Mouse (Mus musculus) hindbrain, embryonic 11.5 days (tissue): ENCODE data around the gene Scube1. TPM values are rescaled to one million over a fixed set of nuclear protein-coding genes. Genes with fewer than 3 reads are reported as not detected.
A peak's percentile ranks its signal among the peaks of the same experiment; 100 is the strongest.

Source experiments
- ATAC-seq: fragments of 200-750 bp; cut with Nextera tagmentation; 2 replicates; pipeline ENCODE4 v1.8.0; 2017; ENCODE audit warnings: mild to moderate bottlenecking, moderate TSS enrichment, moderate library complexity; ENCODE audit not compliant: low FRiP score
- DNase-seq: peaks from one replicate; pipeline ENCODE4 v3.0.0-alpha.2; 2015; ENCODE audit warnings: low spot score
- H3K27ac ChIP-seq: fragments of 300-500 bp; sonication (generic); 2 replicates; pipeline ENCODE4 v1.5.1; 2014; ENCODE audit warnings: mild to moderate bottlenecking, low read depth, low read length
- H3K27me3 ChIP-seq: fragments of 300-500 bp; sonication (generic); 2 replicates; pipeline ENCODE4 v1.6.1; 2014; ENCODE audit warnings: mild to moderate bottlenecking, low read length, moderate library complexity, mixed read lengths; ENCODE audit not compliant: control insufficient read depth, insufficient read depth
- H3K36me3 ChIP-seq: fragments of 300-500 bp; sonication (generic); 2 replicates; pipeline ENCODE4 v1.6.1; 2014; ENCODE audit warnings: mild to moderate bottlenecking, low read length, moderate library complexity, mixed read lengths; ENCODE audit not compliant: control insufficient read depth, insufficient read depth
- H3K4me1 ChIP-seq: fragments of 300-500 bp; sonication (generic); replicated peaks from 2 replicates; pipeline ENCODE4 v1.6.1; 2014; ENCODE audit warnings: low read length, mixed read lengths; ENCODE audit not compliant: control insufficient read depth, insufficient read depth
- H3K4me2 ChIP-seq: fragments of 300-500 bp; sonication (generic); replicated peaks from 2 replicates; pipeline ENCODE4 v1.6.1; 2014; ENCODE audit warnings: mild to moderate bottlenecking, low read depth, low read length
- H3K4me3 ChIP-seq: fragments of 300-500 bp; sonication (generic); 2 replicates; pipeline ENCODE4 v1.5.1; 2014; ENCODE audit warnings: low read depth, low read length
- H3K9ac ChIP-seq: fragments of 300-500 bp; sonication (generic); 2 replicates; pipeline ENCODE4 v1.6.1; 2014; ENCODE audit warnings: low read depth, low read length
- H3K9me3 ChIP-seq: fragments of 300-500 bp; sonication (generic); 2 replicates; pipeline ENCODE4 v1.6.1; 2016; ENCODE audit warnings: low read length; ENCODE audit not compliant: control insufficient read depth
- WGBS: fragments of 180-500 bp; shearing (Covaris S2); extraction: QIAGEN DNeasy Blood & Tissue Kit; methylation state at CpG from one replicate; pipeline ENCODE4 v1.1.7; 2014; 5-methylcytosine and 5-hydroxymethylcytosine counted together
- polyA plus RNA-seq: library from polyadenylated mRNA; unstranded; fragments of >200 nt; fragmentation: Nextera tagmentation; extraction: Ambion mirVana; gene quantifications from 2 replicates; pipeline ENCODE4 v1.2.1, GENCODE M21; 2014

Scube1 gene
- polyA plus RNA-seq: 30.7 and 32.8 TPM in 2 replicates

DNA sequence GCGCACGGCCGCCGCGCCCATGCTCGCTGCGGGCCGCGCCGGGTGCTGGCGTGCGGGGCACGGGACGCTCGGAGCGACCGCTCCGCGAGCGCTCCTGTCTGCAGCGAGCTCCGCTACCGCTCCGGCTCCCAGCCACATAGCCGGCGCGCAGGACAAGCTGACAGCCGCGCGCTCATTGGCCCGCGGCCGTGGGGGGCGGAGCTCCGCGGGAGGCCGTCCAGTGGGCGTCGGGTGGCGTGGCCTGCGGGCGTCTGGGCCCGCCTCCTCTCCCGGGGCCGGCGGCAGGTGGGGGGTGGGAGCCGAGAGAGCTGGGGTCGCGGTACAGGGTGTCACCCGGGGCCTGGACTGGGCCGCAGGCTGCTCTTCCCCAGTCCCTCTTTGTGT, at the start of gene Scube1:
Gene Scube1 (minus strand): TSS at position 136 of the 384 bp plus-strand sequence.
- H3K27me3 ChIP-seq: no peaks in the 10 kb centered on the region
- peak within 1 kb of the TSS; percentile 81 for H3K9ac ChIP-seq
- under 1% methylated on average over 43 of the region's 51 CpGs for WGBS
- H3K9me3 ChIP-seq: no peaks in the 10 kb centered on the region
- H3K36me3 ChIP-seq: no peaks in the 10 kb centered on the region
- peaks cover 11% of the 10 kb centered on the region for H3K4me1 ChIP-seq
- peak within 1 kb of the TSS; percentile 80 for H3K4me3 ChIP-seq
- peak within 1 kb of the TSS; percentile 79 for H3K27ac ChIP-seq
- ATAC-seq (peak; percentile 94), DNase-seq (peak; percentile 93)
- peak within 1 kb of the TSS; percentile 86 for H3K4me2 ChIP-seq

DNA sequence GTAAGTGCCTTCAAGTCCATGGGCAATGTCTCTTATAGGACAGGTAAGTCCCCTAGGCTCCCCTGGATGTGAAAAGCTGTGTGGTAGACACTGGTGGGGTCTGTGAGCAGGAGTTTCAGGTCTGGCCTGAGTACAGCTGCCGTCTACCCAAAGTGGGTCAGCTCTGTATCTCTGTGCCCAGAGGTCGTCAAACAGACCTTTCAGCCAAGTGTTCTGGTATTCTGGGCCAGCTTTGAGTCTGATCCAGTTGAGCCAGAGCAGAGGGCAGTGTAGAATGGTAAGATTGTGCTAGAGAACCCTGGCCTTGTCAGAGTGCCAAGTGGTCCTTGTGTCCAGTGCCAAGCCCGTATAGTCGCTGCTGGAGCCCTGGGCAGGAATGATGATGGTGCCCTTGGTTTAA, 48.1 kb upstream of the Scube1 start:
- Histone ChIP-seq H3K9me3 (no peaks in the 10 kb centered on the region), H3K4me3 (no peak overlapping the region), H3K4me1 (no peaks in the 10 kb centered on the region), H3K4me2 (no peak overlapping the region), H3K27ac (no peak overlapping the region), H3K27me3 (no peaks in the 10 kb centered on the region), H3K9ac (no peak overlapping the region), H3K36me3 (no peaks in the 10 kb centered on the region)
- DNase-seq (no peak), ATAC-seq (no peak)
- WGBS: 88% methylated on average over 4 of the region's 4 CpGs

DNA sequence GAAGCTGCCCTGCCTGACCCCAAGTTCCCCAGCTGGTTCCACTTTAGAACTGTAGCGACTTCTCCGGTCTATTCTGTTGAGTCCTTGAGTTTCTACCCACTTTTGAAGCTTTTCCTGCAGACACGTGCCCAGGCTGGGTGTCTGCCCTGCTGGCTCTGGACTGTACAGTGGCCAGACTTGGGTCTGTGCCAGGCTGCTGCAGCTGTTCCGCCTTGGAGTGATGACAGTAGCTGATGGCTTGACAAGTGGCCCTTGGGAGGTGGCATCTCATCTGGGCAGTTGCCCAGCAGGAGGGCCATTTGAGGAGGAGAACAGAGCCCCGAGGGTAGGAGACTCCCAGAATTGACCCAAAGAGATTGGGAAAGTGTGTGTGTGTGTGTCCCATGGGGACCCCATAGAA, 47.6 kb upstream of the Scube1 start:
- no peaks in the 10 kb centered on the region for H3K9me3 ChIP-seq
- no peak overlapping the region for H3K9ac ChIP-seq
- 75% methylated on average over 5 of the region's 5 CpGs for WGBS
- H3K27me3 ChIP-seq: no peaks in the 10 kb centered on the region
- no peak overlapping the region for H3K27ac ChIP-seq
- H3K4me2 ChIP-seq: no peak overlapping the region
- no peak overlapping the region for H3K4me3 ChIP-seq
- DNase-seq (no peak), ATAC-seq (no peak)
- H3K4me1 ChIP-seq: no peaks in the 10 kb centered on the region
- no peaks in the 10 kb centered on the region for H3K36me3 ChIP-seq

DNA sequence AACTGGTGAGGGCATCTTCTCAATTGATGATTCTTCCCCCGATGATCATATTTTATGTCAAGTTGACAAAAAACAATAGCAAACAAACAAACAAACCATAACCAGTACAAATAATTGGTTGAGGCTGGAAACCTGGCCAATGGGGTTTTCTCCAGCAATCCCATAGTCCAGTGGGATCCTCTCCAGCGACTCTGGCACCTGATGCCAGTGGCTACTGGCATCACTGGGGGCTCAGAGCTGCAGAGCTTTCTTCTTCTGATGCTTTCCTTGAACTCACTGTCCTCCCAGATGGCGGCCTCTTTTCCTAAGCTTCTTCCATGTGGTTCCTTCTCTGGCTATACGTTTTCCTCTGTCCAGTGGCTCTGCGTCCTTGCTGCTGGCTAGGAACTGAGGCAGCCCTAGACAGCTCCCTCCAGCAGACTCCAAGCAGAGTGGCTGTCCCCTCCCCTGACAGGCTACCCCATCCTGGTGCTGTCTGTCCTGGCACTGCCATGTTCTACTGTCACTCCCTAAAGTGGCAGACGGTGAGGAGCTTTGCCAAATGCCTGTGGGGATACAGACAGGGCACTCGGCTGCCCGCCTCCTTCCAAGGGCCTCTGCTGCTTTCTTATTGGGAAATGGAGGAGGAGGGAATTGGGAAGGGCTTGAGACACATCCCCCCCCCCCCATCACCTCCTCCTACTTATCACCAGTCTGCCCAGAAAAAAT, 46.7 kb upstream of the Scube1 start:
- H3K27ac ChIP-seq: no peak overlapping the region

DNA sequence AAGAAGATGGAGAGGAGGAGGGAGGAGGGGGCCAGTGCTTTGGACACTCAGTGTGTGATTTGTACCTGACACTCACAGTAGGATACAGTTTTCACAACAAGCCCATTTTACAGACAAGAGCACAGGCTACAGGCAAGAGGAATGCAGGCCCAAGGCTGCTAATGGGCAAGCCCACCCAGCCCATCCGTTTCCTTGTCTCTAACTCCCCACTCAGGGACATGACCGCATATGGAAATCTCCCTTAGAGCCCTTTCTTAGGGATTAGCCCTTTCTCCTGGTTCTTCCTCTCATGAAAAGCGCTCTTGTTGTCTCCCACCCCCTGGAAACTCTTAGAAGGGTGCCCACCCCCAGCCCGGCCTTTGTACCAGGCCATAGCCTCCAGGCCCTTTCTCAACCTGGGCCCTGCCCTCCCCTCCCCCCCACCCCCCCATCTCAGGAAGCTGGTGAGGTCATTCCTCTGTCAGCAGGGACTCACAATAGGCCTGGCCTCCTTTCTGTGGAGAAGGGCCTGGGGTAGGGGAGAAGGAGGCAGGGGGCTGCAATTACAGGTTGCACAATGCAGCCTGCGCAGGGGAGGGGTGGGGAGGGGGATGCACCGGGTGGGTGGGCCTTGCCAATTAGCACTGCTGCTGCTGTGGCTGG, 40.7 kb upstream of the Scube1 start:
- Histone ChIP-seq H3K4me3 (no peak overlapping the region), H3K9me3 (no peaks in the 10 kb centered on the region), H3K36me3 (no peaks in the 10 kb centered on the region), H3K9ac (no peak overlapping the region), H3K4me2 (no peak overlapping the region), H3K27ac (no peak overlapping the region), H3K27me3 (peaks cover 3% of the 10 kb centered on the region; the same call in 1 of the 2 replicates), H3K4me1 (peaks cover 4% of the 10 kb centered on the region; the same call in 1 of the 2 replicates)
- 12% methylated on average over 6 of the region's 6 CpGs for WGBS
- ATAC-seq (peak; percentile 64; the same call in 1 of the 2 replicates), DNase-seq (peak; percentile 49)

More for the DNA sequence above, 46.7 kb upstream of the Scube1 start:
- Histone ChIP-seq H3K9ac (no peak overlapping the region), H3K4me3 (no peak overlapping the region), H3K36me3 (no peaks in the 10 kb centered on the region), H3K4me2 (no peak overlapping the region), H3K4me1 (no peaks in the 10 kb centered on the region), H3K27me3 (no peaks in the 10 kb centered on the region), H3K9me3 (no peaks in the 10 kb centered on the region)
- WGBS: 81% methylated on average over 8 of the region's 8 CpGs
- no peak for ATAC-seq
- no peak for DNase-seq

DNA sequence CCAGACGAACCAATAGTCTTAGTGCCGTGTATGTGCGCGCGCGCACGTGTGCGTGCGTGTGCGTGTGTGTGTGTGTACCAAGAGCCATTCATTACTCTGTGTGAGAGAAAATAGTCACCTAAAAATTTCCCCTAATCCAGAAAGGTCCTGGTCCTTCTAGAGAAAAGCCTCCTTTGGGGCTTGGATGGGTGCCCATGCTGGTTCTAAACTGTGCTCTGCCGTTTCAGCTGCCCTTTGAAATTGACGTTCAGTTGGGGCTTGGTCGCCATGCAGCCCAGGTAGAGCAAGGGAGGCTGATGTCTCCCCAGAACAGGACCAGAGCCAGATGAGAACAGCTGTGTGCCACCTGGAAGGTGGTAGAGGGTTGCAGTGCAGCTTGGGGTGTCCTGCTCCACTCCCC, 36.7 kb upstream of the Scube1 start:
- H3K4me3 ChIP-seq: no peak overlapping the region
- 92% methylated on average over 13 of the region's 13 CpGs for WGBS
- ATAC-seq: no peak

DNA sequence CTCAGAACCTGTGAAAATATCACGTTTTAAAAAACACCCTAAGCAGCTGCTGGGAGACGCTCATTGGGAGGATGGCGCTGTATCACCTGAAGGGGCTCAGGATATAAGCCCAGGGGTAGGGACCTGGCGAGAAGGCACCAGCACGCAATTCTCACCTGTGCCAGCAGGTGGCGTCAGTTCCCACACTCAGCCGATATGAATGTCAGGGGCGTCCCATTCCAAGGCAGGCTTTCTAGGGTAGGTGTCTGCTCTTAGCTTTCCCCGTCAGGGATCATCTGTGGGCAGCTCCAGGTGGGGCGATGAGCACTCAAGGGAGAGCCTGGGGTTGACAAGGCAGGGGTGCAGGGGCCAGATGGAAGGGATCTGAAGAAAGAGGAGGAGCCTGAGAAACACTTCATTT, 35.9 kb upstream of the Scube1 start:
- no peak overlapping the region for H3K9ac ChIP-seq
- H3K4me3 ChIP-seq: no peak overlapping the region
- peaks cover 3% of the 10 kb centered on the region; the same call in 1 of the 2 replicates for H3K27me3 ChIP-seq
- H3K4me2 ChIP-seq: no peak overlapping the region
- DNase-seq: peak; percentile 83
- H3K4me1 ChIP-seq: peaks cover 1% of the 10 kb centered on the region; the same call in 1 of the 2 replicates
- H3K27ac ChIP-seq: no peak overlapping the region
- no peaks in the 10 kb centered on the region for H3K36me3 ChIP-seq
- peak; percentile 17; the same call in 1 of the 2 replicates for ATAC-seq
- no peaks in the 10 kb centered on the region for H3K9me3 ChIP-seq
- 2% methylated on average over 10 of the region's 10 CpGs for WGBS

More for the DNA sequence above, 36.7 kb upstream of the Scube1 start:
- H3K4me1 ChIP-seq: peaks cover 4% of the 10 kb centered on the region; the same call in 1 of the 2 replicates
- no peaks in the 10 kb centered on the region for H3K36me3 ChIP-seq
- H3K27me3 ChIP-seq: peaks cover 3% of the 10 kb centered on the region; the same call in 1 of the 2 replicates
- H3K4me2 ChIP-seq: no peak overlapping the region
- H3K9me3 ChIP-seq: no peaks in the 10 kb centered on the region
- no peak overlapping the region for H3K27ac ChIP-seq
- H3K9ac ChIP-seq: no peak overlapping the region
- no peak for DNase-seq

DNA sequence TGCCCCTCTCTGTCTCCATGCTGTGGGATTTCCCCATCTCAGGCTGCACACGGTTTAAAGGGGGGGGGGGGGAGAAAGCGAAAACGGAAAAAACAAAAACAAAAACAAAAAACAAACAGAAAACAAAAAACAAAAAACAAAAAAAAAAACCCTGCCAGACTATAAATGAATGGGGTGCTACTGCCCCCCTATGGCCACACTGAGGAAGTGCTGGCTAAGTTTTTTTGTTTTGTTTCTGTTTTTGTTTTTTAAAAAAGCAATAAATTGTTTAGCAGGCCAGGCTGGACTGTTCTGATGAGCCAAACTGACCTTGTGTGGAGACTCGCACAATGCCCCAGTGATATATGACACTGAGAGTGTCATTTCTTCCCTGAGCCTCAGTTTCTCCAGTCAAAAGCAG, 34.1 kb upstream of the Scube1 start:
- no peaks in the 10 kb centered on the region for H3K4me1 ChIP-seq
- no peak overlapping the region for H3K9ac ChIP-seq
- H3K36me3 ChIP-seq: no peaks in the 10 kb centered on the region
- H3K27ac ChIP-seq: no peak overlapping the region
- H3K9me3 ChIP-seq: no peaks in the 10 kb centered on the region
- peaks cover 3% of the 10 kb centered on the region; the same call in 1 of the 2 replicates for H3K27me3 ChIP-seq
- no peak overlapping the region for H3K4me2 ChIP-seq
- DNase-seq (no peak), ATAC-seq (no peak)
- no peak overlapping the region for H3K4me3 ChIP-seq
- WGBS: 12% methylated on average over 4 of the region's 4 CpGs
